Mouse (Mus musculus) layer of hippocampus, postnatal 36 days (tissue): ENCODE measurements around the gene Ankrd37. TPM values are rescaled to one million over a fixed set of nuclear protein-coding genes. Genes with fewer than 3 reads are reported as not detected.

Experiments used
- DNase-seq, 2 experiments: peaks; one replicate each; pipeline ENCODE4 v3.0.0; 2022
- total RNA-seq, 2 experiments: library from RNA; stranded (reverse); gene quantifications; 2 replicates each; pipeline ENCODE4 v1.2.3; 2021

Ankrd37 gene
- 1 to 10 TPM; 6.6 to 7.2 TPM for total RNA-seq

GRCm38 (mm10) chr8:46005596-46005995 is at the start of gene Ankrd37:
Ankrd37 (minus strand) TSS chr8:46005707.
- no peak for DNase-seq

- DNase-seq: peak; percentile 24 to 26
These were observed 34.8 kb upstream of the Ankrd37 start for GRCm38 (mm10) chr8:46040260-46040659.

DNA sequence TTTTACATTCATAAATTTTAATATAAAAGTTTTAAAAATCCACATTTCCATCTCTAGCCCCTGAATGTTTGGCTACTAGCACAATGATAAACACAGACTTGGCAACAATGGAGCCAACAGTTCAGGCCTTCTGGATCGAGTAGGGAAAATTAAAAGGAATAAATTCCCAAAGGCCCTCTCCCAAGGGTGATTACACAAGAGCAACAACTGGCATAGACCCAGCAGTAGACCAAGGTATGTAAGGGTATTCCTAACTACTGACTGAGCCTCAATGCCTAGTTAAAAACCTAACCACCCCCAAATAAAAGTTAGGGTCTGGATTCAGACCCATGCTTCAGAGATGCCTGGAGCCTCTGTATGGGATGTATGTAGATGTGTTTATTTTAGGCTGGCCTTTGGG is 34.2 kb upstream of the Ankrd37 start:
- no peak for DNase-seq

DNA sequence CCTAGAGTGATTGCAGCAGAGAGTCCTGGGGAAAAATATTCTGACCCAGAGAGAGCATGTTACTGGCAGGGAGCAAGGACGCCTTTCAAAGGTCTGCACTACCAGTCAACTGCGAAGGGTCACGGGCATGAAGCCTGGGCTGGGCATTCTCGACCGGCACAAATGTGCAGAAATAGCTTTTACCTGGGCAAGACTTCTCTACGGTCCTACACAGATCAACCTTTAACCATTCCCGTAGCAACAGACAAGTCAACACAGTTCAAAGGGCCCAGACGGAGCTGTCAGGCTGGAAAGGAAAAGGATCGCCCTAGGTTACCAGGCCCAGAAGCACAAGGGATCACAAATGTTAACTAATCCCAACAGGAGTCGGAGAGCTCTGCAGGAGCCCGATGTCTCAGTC is 30.7 kb upstream of the Ankrd37 start:
- no peak for DNase-seq

DNA sequence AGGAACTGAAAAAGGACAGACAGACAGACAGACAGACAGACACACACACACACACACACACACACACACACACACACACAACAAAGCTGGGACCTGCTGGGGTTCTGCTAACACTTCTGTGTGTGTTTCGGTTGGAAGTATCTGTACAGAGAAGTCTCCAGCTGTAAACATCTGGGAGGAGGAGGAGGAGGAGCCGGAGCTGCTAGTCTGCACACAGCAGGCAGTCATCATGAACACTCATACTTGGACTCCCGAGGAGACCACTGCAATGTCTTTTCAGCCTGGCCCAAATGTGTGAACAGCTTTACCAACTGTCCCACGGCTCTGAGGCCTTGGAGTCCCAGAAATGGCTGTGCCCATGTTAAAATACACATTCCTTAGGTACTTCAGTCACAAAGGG is 18.9 kb upstream of the Ankrd37 start:
- DNase-seq: no peak

DNA sequence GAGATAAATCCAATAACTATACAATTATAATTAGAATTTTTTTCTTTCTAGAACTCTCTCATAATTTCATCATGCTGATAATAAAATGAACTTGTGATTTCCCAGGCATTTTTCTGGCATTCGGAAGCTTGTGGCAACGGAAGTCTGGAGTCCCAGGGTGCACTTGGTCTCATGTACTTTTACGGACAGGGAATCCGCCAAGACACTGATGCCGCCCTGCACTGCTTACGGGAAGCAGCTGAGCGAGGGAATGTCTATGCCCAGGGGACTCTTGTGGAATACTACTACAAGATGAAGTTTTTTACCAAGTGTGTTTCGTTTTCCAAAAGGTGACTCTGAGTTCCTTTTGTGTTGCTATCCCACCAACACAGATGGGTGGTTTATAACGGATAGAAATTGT is 17.3 kb upstream of the Ankrd37 start:
- DNase-seq: no peak

- no peak for DNase-seq
These were observed 16.7 kb upstream of the Ankrd37 start for GRCm38 (mm10) chr8:46022203-46022602.

- DNase-seq: no peak
These were observed 5.5 kb upstream of the Ankrd37 start for GRCm38 (mm10) chr8:46010746-46011680.

DNA sequence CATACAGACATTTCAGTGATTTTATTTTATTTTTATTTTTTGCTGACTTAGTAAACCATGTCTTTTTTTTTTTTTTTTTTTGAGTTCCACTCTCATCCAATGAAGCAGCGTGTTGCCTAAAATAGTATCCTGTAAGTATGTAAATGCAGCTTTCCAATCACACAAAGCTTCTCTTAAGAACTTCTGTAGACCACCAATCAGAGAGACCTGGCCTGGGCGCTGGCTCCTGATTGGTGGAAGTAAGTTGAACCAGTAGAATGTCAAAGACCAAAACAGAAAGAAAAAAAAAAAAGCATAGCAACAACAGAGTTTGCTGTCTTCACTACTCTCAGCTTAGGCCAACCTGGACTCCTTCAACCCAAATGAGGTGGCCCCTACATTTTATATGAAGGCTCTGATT is 4.8 kb upstream of the Ankrd37 start:
- DNase-seq: no peak

DNA sequence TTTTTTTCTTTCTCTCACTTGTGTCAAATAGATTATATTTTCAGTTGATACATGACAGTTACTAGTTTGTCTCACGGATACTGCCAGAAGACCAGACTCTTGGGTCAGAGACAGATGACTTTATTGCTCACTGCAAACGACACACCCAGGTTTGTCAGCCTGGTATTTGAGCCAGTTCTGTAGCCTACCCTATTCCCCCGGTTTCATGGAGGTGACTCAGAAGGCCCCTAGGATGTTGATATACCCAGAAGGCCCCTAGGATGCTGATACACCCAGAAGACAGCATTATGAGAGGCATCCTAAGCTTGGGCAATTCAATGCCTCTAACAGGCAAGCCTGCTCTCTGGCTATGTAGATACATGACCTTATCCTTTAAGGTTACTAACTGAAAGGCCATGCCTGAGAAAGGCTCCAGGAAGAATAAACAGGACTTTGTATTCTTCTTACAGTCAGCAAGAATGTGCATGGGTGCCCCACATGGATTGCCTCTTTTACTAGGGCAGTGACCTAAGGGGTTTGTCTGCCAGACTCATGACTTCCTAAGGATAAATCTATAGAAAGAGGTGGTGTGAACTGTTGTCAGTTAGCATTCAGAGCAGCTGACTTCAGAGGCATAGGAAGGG is 1.7 kb upstream of the Ankrd37 start:
- no peak for DNase-seq

- DNase-seq: peak; percentile 99
These were observed 5.5 kb downstream of the Ankrd37 start for GRCm38 (mm10) chr8:45999784-46000705.

DNA sequence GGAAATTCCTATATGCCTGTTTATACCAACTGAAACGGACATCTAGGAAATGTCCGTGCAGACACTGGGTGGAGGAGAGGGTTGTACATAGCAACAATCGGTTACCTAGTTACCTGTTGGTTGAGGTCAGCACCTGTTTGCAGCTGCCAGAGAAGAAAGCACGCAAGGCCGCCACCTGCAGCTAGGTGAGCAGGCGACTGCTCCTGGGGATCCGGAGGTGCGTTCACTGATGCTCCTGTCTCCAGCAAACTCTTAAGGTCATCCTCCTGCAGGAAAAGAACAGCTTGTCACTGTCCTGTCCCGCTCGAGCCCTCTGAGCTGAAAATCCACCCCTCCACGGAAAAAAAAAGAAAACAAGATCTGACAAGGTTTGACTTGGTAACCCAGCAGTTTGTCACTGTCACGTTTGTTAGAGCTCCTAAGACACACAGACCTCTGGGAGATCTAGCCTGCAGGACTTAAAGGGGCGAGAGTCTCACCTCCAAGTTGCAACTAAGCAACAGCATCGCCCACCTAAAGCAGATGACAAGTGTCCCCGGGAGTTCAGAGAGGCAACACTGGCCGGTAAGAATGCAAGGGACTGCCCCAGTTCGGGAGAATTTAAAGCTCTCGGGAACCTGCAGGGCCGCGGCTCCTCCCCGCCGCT is 6.2 kb downstream of the Ankrd37 start, which contains the start of gene Lrp2bp:
Gene Lrp2bp, plus strand, starts transcription at position 166 of the 646 bp plus-strand sequence.
- no peak for DNase-seq

DNA sequence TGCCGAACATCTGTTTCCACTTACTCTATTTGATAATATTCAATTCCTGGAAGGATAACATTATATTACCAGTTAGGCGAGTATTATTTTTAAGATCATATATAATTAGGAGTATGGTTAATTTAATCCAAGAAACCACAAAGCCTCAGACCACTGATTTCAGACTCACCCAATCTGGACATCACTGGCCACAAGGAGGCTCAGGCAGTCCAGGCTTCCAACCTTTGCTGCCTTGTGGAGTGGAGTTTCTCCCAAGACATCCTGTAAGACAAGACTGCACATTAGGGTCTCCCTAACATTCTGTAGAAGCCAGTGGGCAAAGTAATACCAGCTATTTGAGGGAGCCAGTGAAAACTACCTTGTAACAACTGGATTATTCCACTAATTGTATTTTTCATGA is 7.3 kb downstream of the Ankrd37 start:
- DNase-seq: no peak

GRCm38 (mm10) chr8:45995576-45995975 is 9.9 kb downstream of the Ankrd37 start:
- no peak for DNase-seq

DNA sequence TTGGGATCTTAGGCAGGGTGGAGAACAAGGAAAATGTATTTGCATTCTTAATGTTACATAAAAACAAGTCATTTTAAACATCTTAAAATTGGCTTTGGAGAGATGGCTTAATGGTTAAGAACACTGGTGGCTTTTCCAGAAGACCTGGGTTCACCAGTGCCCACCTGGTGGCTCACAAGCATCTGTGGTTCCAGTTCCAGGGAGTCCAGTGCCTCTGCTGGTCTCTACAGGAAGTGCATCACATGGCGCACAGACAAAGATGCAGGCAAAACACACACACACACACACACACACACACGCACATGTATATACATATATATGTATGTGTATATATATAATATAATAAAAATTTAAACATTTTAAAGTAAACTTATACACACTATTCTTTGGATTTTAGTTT is 11.4 kb downstream of the Ankrd37 start:
- DNase-seq: no peak

- no peak for DNase-seq
These were observed 14.7 kb downstream of the Ankrd37 start for GRCm38 (mm10) chr8:45990631-45991310.

GRCm38 (mm10) chr8:45988189-45988588 is 17.3 kb downstream of the Ankrd37 start:
- no peak for DNase-seq

- no peak for DNase-seq
These were observed 18.8 kb downstream of the Ankrd37 start for GRCm38 (mm10) chr8:45986665-45987064.

DNA sequence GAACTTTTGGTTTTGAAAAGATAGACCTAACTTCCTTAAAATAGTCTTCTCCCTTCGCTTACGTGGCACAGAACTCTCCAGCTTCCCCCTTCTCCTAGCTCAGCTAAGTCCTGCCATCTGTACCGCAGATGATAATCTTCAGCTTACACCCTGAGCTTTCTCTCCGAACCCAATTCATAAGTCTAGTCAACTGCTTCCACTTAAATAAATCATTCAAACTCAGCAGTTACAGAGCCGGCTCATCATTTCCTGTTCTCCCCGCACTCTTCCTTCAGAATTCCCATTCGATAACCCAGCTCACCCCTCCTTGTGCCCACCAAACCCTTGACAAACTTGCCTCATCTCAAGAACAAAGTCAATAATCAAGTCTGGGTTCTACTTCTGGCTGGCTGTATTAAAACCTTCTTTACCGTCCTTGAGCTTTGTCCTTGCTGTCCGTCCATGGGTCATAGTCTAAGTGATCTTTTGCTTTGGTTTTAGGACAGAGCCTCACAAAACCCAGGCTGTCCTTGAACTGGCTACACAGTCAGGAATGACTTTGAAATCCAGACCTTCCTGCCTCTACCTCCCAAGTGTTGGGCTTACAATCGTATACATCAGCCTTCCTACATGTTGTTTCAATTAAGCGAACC is 29.6 kb downstream of the Ankrd37 start:
- DNase-seq: no peak

- peak; percentile 97 for DNase-seq
These were observed 30.2 kb downstream of the Ankrd37 start, which contains the start of the genes 1700029J07Rik and Ufsp2 for GRCm38 (mm10) chr8:45975126-45975836. 1700029J07Rik (minus strand) TSS chr8:45975252. Ufsp2 (plus strand) TSS chr8:45975528.
